Mouse (Mus musculus) stomach, embryonic 15.5 days (tissue): Measurements from ENCODE around the gene 1700037H04Rik. TPM values are rescaled to one million over a fixed set of nuclear protein-coding genes. Genes with fewer than 3 reads are reported as not detected.
A peak's percentile ranks its signal among the peaks of the same experiment; 100 is the strongest.

ENCODE experiments used
- ATAC-seq: fragments of 200-750 bp; cut with Nextera tagmentation; 2 replicates; pipeline ENCODE4 v1.8.0; 2017; ENCODE audit warnings: low read depth, moderate number of reproducible peaks, moderate TSS enrichment; ENCODE audit not compliant: insufficient read depth, low FRiP score
- H3K27ac ChIP-seq: fragments of 300-500 bp; sonication (generic); 2 replicates; pipeline ENCODE4 v1.5.1; 2015; ENCODE audit warnings: mild to moderate bottlenecking, inconsistent platforms
- H3K27me3 ChIP-seq: fragments of 300-500 bp; sonication (generic); replicated peaks from 2 replicates; pipeline ENCODE4 v1.6.1; 2015; ENCODE audit warnings: inconsistent platforms
- H3K36me3 ChIP-seq: fragments of 300-500 bp; sonication (generic); 2 replicates; pipeline ENCODE4 v1.6.1; 2015; ENCODE audit warnings: inconsistent platforms
- H3K4me1 ChIP-seq: fragments of 300-500 bp; sonication (generic); 2 replicates; pipeline ENCODE4 v1.6.1; 2015; ENCODE audit warnings: inconsistent platforms
- H3K4me2 ChIP-seq: fragments of 300-500 bp; sonication (generic); 2 replicates; pipeline ENCODE4 v1.6.1; 2015; ENCODE audit warnings: mild to moderate bottlenecking, inconsistent platforms
- H3K4me3 ChIP-seq: fragments of 300-500 bp; sonication (generic); replicated peaks from 2 replicates; pipeline ENCODE4 v1.5.1; 2015; ENCODE audit warnings: inconsistent platforms
- H3K9ac ChIP-seq: fragments of 300-500 bp; sonication (generic); 2 replicates; pipeline ENCODE4 v1.6.1; 2015; ENCODE audit warnings: inconsistent platforms
- H3K9me3 ChIP-seq: fragments of 300-500 bp; sonication (generic); 2 replicates; pipeline ENCODE4 v1.6.1; 2016; ENCODE audit warnings: inconsistent platforms
- WGBS: fragments of 180-500 bp; shearing (Covaris S2); methylation state at CpG from one replicate; pipeline ENCODE4 v1.1.7; 2015; 5-methylcytosine and 5-hydroxymethylcytosine counted together
- polyA plus RNA-seq: library from polyadenylated mRNA; unstranded; fragments of >200 nt; fragmentation: Nextera tagmentation; extraction: Ambion mirVana; gene quantifications from 2 replicates; pipeline ENCODE4 v1.2.1, GENCODE M21; 2015

The 1700037H04Rik gene
- polyA plus RNA-seq, 1 experiment from 2014 or later = 75.0 TPM

DNA sequence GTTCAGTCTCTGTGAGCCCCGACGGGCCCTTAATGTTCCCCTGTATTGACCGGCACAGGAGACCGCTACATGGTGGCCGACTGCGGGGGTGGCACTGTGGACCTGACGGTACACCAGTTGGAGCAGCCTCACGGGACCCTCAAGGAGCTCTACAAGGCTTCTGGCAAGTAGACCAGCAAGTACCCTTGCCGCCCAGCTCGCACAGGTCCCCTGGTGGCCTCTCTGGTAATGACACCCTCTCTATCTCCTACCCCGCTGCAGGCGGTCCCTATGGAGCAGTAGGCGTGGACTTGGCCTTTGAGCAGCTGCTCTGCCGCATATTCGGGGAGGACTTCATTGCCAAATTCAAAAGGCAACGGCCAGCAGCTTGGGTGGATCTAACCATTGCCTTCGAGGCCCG is 17.3 kb downstream of the 1700037H04Rik start:
- WGBS = 30% methylated on average over 18 of the region's 18 CpGs
- Histone ChIP-seq H3K4me3 (no peak overlapping the region), H3K36me3 (peaks cover 20% of the 10 kb centered on the region), H3K4me1 (0 out of 2 replicates have a peak, but pooled peaks cover 4% of the 10 kb centered on the region), H3K9ac (no peak overlapping the region), H3K4me2 (0 out of 2 replicates have a peak overlapping the region, but pooled peaks have one; percentile 23), H3K27ac (no peak overlapping the region), H3K9me3 (no peaks in the 10 kb centered on the region), H3K27me3 (no peaks in the 10 kb centered on the region)
- peak; percentile 61; the same call in 1 of the 2 replicates for ATAC-seq

GRCm38 (mm10) chr2:131141336-131141986 is 18.4 kb downstream of the 1700037H04Rik start:
- H3K4me1 ChIP-seq = 0 out of 2 replicates have a peak, but pooled peaks cover 4% of the 10 kb centered on the region
- no peaks in the 10 kb centered on the region for H3K27me3 ChIP-seq
- no peak overlapping the region for H3K4me3 ChIP-seq
- no peak overlapping the region for H3K27ac ChIP-seq
- no peaks in the 10 kb centered on the region for H3K9me3 ChIP-seq
- WGBS = 79% methylated on average over 8 of the region's 8 CpGs
- no peak overlapping the region for H3K9ac ChIP-seq
- no peak overlapping the region for H3K4me2 ChIP-seq
- H3K36me3 ChIP-seq = peaks cover 21% of the 10 kb centered on the region
- ATAC-seq = no peak

- peaks cover 21% of the 10 kb centered on the region for H3K36me3 ChIP-seq
- WGBS = 68% methylated on average over 5 of the region's 5 CpGs
- no peak overlapping the region for H3K4me3 ChIP-seq
- H3K9me3 ChIP-seq = no peaks in the 10 kb centered on the region
- H3K4me1 ChIP-seq = 0 out of 2 replicates have a peak, but pooled peaks cover 4% of the 10 kb centered on the region
- 0 out of 2 replicates have a peak overlapping the region, but pooled peaks have one; percentile 13 for H3K27ac ChIP-seq
- H3K9ac ChIP-seq = no peak overlapping the region
- H3K27me3 ChIP-seq = no peaks in the 10 kb centered on the region
- no peak overlapping the region for H3K4me2 ChIP-seq
- ATAC-seq = no peak
Measured at GRCm38 (mm10) chr2:131140533-131140905, 19.4 kb downstream of the 1700037H04Rik start.

DNA sequence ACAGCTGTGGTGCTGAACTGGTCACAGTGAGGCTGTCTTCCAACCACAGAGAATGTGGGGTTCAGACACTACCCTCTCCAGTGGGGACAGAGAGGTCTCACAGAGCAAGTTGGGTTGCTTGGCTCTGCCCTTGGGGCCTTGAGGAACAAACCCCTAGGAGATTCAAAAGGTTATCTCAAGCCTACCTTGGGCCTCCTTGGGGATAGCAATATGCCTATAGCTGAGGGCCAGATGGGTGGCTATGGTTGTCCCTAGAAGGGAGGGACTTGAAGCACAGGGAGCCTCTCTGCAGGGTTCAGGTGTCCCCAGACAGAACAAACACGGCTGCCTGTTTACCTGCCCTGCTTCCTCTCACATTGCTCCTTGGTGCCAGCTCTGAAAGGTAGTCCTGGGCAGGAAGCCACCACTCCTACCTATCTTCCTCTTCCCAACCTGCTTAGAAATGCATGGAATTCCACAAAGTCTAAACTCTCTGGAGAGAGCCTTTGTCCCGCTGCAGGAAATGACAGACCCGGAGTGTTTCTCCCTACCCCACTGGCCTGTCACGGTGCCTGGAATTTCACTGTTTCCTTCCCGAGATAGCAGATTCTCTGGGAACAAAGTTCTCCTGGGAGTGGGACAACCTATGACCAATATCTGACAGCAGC is 19.9 kb downstream of the 1700037H04Rik start:
- Histone ChIP-seq H3K36me3 (peaks cover 19% of the 10 kb centered on the region), H3K27me3 (no peaks in the 10 kb centered on the region), H3K4me3 (no peak overlapping the region), H3K9me3 (no peaks in the 10 kb centered on the region), H3K27ac (0 out of 2 replicates have a peak overlapping the region, but pooled peaks have one; percentile 28), H3K9ac (no peak overlapping the region), H3K4me2 (no peak overlapping the region), H3K4me1 (0 out of 2 replicates have a peak, but pooled peaks cover 4% of the 10 kb centered on the region)
- WGBS = 30% methylated on average over 5 of the region's 5 CpGs
- ATAC-seq = no peak

- no peak overlapping the region for H3K9ac ChIP-seq
- H3K4me3 ChIP-seq = no peak overlapping the region
- peaks cover 12% of the 10 kb centered on the region for H3K36me3 ChIP-seq
- H3K4me2 ChIP-seq = no peak overlapping the region
- H3K4me1 ChIP-seq = 0 out of 2 replicates have a peak, but pooled peaks cover 4% of the 10 kb centered on the region
- ATAC-seq = no peak
- H3K9me3 ChIP-seq = no peaks in the 10 kb centered on the region
- 92% methylated on average over 5 of the region's 5 CpGs for WGBS
- no peaks in the 10 kb centered on the region for H3K27me3 ChIP-seq
- H3K27ac ChIP-seq = no peak overlapping the region
Measured at GRCm38 (mm10) chr2:131139287-131139686, 20.6 kb downstream of the 1700037H04Rik start.

DNA sequence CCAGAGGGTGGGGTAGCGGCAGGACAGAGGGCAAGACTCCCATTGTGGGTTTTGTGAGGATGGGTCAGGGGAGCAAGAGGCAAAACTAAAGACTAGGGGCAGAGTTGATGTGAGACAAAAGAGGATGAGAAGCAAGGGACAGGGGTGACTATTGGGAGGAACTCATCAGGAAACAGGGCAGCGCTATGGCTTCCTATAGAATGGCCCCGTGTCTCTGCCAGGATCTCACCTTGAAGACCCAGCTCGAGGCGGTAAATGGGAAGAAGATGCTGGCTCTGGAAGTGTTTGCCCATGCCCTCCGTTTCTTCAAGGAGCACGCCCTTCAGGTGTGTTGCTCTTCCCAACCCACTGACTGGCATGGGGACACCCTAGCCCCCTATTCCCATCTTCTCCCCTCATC is 21.1 kb downstream of the 1700037H04Rik start:
- no peaks in the 10 kb centered on the region for H3K9me3 ChIP-seq
- peaks cover 14% of the 10 kb centered on the region for H3K36me3 ChIP-seq
- H3K4me3 ChIP-seq = no peak overlapping the region
- no peaks in the 10 kb centered on the region for H3K27me3 ChIP-seq
- no peak for ATAC-seq
- H3K27ac ChIP-seq = no peak overlapping the region
- H3K9ac ChIP-seq = no peak overlapping the region
- no peak overlapping the region for H3K4me2 ChIP-seq
- 96% methylated on average over 7 of the region's 7 CpGs for WGBS
- 0 out of 2 replicates have a peak, but pooled peaks cover 4% of the 10 kb centered on the region for H3K4me1 ChIP-seq

- Histone ChIP-seq H3K9me3 (no peaks in the 10 kb centered on the region), H3K36me3 (peaks cover 10% of the 10 kb centered on the region; the same call in 1 of the 2 replicates), H3K27ac (no peak overlapping the region), H3K4me1 (0 out of 2 replicates have a peak, but pooled peaks cover 4% of the 10 kb centered on the region), H3K9ac (no peak overlapping the region), H3K4me2 (no peak overlapping the region), H3K4me3 (no peak overlapping the region), H3K27me3 (no peaks in the 10 kb centered on the region)
- ATAC-seq = no peak
- 82% methylated on average over 4 of the region's 4 CpGs for WGBS
Measured at GRCm38 (mm10) chr2:131138296-131138695, 21.6 kb downstream of the 1700037H04Rik start.

DNA sequence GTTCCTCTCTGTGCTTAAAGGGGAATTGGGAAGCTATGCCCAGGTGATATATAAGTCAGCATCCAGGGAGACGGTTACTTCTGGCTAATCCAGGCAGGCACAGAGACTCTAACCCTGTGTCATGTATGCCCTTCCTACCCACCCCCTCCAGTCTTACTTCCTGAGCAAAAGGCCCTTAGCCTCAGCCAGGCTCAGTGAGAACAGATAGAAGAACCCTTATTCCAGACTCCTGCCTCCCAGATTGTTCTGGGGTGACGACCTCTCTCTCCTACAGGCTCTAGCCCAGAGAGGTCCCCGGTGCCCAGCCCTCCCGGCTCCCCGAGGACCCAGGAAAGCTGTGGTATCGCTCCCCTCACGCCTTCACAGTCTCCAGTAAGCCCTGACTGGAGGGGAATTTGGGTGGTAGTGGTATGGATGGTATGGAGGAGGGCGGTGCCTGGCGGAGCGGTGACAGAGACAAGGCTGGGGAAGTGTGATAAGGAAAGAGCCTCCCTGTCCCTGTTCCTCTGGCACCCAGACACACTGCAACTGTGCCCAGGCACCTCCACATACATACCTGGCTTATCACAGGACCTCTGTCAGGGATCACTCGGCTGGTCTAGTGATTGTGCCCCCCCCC is 24.3 kb downstream of the 1700037H04Rik start:
- H3K27ac ChIP-seq = peak overlapping the region; percentile 13; the same call in 1 of the 2 replicates
- no peaks in the 10 kb centered on the region for H3K9me3 ChIP-seq
- peak; percentile 96 for ATAC-seq
- no peak overlapping the region for H3K9ac ChIP-seq
- H3K4me3 ChIP-seq = no peak overlapping the region
- 59% methylated on average over 11 of the region's 11 CpGs for WGBS
- H3K27me3 ChIP-seq = no peaks in the 10 kb centered on the region
- H3K4me2 ChIP-seq = no peak overlapping the region
- H3K4me1 ChIP-seq = no peaks in the 10 kb centered on the region
- peaks cover 10% of the 10 kb centered on the region; the same call in 1 of the 2 replicates for H3K36me3 ChIP-seq

GRCm38 (mm10) chr2:131134826-131135400 is 25.0 kb downstream of the 1700037H04Rik start:
- H3K27me3 ChIP-seq = no peaks in the 10 kb centered on the region
- no peak overlapping the region for H3K4me3 ChIP-seq
- no peaks in the 10 kb centered on the region for H3K4me1 ChIP-seq
- H3K9ac ChIP-seq = no peak overlapping the region
- no peak overlapping the region for H3K4me2 ChIP-seq
- H3K9me3 ChIP-seq = no peaks in the 10 kb centered on the region
- ATAC-seq = no peak
- peaks cover 10% of the 10 kb centered on the region; the same call in 1 of the 2 replicates for H3K36me3 ChIP-seq
- H3K27ac ChIP-seq = peak overlapping the region; percentile 13; the same call in 1 of the 2 replicates
- WGBS = 83% methylated on average over 8 of the region's 8 CpGs

DNA sequence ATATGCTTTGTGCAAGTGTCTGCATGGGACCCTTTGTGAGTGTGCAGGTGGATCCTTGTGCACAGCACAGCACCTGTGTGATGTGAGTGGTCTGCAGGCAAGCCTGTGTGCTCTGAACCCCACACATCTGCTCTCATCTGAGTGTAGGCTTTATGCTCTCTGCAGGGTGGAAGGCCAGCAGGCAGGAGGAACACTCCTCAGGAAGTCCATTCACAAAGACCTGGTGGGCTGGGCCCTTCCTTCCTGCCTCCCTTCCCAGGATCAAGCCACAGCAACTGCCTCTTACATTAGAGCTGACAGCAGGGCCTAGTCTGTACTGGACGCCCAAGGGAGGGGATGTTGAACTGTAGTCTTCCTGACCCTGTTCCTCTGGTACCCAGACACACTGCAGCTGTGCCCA is 25.5 kb downstream of the 1700037H04Rik start:
- 64% methylated on average over 1 of the region's 1 CpGs for WGBS
- H3K9ac ChIP-seq = no peak overlapping the region
- H3K27ac ChIP-seq = peak overlapping the region; percentile 13; the same call in 1 of the 2 replicates
- H3K9me3 ChIP-seq = no peaks in the 10 kb centered on the region
- no peak overlapping the region for H3K4me2 ChIP-seq
- H3K4me3 ChIP-seq = no peak overlapping the region
- no peaks in the 10 kb centered on the region for H3K27me3 ChIP-seq
- no peaks in the 10 kb centered on the region for H3K4me1 ChIP-seq
- H3K36me3 ChIP-seq = peaks cover 10% of the 10 kb centered on the region; the same call in 1 of the 2 replicates
- no peak for ATAC-seq

- no peak for ATAC-seq
- Histone ChIP-seq H3K27ac (peak within 1 kb of the TSS; percentile 3; the same call in 1 of the 2 replicates), H3K4me1 (peaks cover 9% of the 10 kb centered on the region; the same call in 1 of the 2 replicates), H3K27me3 (no peaks in the 10 kb centered on the region), H3K4me3 (no peak within 1 kb of the TSS), H3K36me3 (peaks cover 8% of the 10 kb centered on the region; the same call in 1 of the 2 replicates), H3K4me2 (no peak within 1 kb of the TSS), H3K9me3 (no peaks in the 10 kb centered on the region), H3K9ac (no peak within 1 kb of the TSS)
- 76% methylated on average over 9 of the region's 9 CpGs for WGBS
Measured at GRCm38 (mm10) chr2:131132930-131133547, 26.8 kb downstream of the 1700037H04Rik start, which contains the start of gene Gm11037. TSS of gene Gm11037 (plus strand) at chr2:131133497.
